Mouse (Mus musculus): Measurements from ENCODE around the gene Frmd4a.
A peak's percentile ranks its signal among the peaks of the same experiment; 100 is the strongest.

Gene Frmd4a

GRCm38 (mm10) chr2:4556188-4556587 is 538.7 kb downstream of the Frmd4a start:
- DNase-seq (ENCODE audit: low read depth) = no peak

DNA sequence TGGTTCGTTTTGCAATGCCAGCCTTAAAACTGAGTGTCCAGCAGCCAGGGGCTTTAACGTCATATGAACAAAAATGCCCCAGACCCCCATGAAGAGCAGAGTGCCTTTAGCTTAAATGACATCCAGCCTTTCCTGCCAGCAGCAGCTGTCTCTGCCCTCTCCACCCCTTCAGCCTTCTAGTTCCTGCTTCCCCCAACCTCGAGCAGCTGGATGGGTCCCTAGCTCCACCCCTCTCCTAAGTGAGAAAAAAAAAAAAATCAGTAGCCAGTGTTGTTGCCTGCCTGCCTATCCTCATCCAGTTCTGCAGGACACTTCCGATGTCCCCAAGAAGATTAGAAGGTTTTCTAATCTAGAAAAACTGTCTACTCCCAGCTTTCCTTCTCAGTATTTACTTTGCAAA is 539.5 kb downstream of the Frmd4a start:
- peak; percentile 41 for DNase-seq (ENCODE audit: low read depth)

- DNase-seq (ENCODE audit: low read depth) = no peak
Observed at GRCm38 (mm10) chr2:4557466-4557865, 539.9 kb downstream of the Frmd4a start.

DNA sequence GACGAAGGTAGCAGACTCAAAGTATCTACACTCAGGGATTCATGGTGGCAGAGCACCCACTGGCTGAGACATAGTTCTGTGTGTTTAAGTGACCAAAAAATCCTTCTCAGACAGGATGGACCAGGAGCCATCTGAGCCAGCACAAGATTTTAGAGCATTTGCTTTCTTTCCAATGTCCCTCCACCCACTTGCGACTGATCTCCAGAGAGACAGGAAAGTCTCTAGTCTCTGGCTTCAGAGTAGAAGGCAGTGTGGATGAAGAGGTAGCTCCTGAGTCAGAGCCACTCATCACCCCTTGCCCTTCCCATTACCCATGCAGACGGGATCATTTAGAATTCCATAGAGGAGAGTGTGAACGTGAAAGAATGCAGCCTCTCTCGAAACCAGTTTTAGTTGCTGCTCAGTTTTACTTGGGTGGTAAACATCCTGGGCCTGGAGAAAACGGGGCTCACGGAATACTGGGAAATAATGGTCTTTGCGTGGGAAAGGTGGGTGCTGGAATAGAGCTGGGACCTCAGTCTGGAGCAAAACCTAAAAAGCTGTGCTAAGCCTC is 541.2 kb downstream of the Frmd4a start:
- peak; percentile 26 for DNase-seq (ENCODE audit: low read depth)

DNA sequence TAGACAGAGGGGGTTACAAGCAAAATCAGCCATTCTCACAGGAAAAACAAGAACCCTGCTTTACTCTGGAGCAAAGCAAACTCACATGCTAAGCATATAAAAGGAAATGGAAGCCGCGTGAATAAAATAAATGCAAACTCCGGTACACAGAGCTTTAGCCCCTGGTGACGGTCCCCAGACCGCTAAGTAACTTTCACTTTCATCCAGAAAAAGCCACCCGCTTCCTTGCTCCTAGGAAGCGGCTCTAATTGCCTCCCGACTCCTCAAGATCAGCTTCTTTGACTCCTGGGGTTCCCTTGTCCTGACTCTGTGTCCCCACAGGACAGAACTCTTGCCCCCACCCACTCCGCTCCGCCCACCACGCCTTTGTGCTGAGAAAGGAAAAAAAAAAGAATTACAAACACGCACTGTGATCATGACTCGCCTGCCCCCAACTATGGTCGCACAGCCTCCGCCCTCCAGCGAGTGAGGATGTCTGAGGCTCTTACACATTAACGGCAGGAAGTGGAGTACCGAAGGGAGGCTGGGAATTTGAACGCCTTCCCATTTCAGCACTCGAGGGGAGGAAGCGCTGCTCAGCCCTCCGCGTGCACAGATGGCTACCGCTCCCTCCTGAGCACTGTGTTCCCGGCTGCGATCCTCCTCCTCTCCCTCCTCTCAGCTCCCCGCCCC is 541.8 kb downstream of the Frmd4a start:
- peak; percentile 95 for DNase-seq (ENCODE audit: low read depth)

DNA sequence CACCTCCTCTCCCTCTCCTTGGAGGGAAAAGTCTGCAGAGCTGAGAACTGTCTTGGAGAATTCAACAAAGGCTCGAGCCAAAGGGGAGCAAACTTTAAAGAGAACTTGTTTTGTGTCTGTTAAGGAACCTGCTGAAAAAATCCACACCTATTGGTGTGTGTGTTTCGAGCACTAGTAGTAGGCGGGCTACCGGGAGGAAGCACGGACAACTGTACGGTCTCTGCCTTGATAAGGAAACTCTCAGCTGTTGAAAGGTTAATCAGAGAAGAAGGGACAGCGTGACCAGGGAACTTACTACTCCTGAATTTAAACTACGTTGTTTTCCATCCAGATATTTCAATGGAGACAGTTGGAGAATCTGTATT is 542.3 kb downstream of the Frmd4a start:
- DNase-seq (ENCODE audit: low read depth) = peak; percentile 81

- peak; percentile 66 for DNase-seq (ENCODE audit: low read depth)
Observed at GRCm38 (mm10) chr2:4560516-4560915, 543.0 kb downstream of the Frmd4a start.

- peak; percentile 51 for DNase-seq (ENCODE audit: low read depth)
Observed at GRCm38 (mm10) chr2:4561196-4561595, 543.7 kb downstream of the Frmd4a start.

GRCm38 (mm10) chr2:4562373-4562772 is 544.9 kb downstream of the Frmd4a start:
- no peak for DNase-seq (ENCODE audit: low read depth)

DNA sequence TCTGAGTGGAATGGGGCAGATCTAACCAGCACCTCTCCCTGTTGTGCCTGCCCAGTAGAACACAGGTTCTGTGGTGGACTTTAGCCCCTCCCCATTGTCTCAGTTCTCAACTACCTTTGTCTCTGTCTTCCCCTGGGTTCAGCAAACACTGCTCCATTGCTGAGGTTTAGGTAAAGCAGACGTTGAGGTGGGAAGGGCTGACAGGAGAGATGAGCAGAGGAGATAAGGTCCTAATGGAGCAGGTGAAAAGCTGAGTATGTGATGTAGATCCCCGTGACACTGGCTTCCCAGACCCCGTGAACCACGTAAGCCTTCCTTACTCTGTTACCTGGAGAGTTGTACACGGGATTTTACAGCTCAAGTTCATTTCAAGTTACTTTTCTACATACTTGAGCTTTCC is 545.3 kb downstream of the Frmd4a start:
- no peak for DNase-seq (ENCODE audit: low read depth)

- DNase-seq (ENCODE audit: low read depth) = peak; percentile 43
Observed at GRCm38 (mm10) chr2:4563322-4563721, 545.8 kb downstream of the Frmd4a start.

- no peak for DNase-seq (ENCODE audit: low read depth)
Observed at GRCm38 (mm10) chr2:4566260-4566955, 548.9 kb downstream of the Frmd4a start.

DNA sequence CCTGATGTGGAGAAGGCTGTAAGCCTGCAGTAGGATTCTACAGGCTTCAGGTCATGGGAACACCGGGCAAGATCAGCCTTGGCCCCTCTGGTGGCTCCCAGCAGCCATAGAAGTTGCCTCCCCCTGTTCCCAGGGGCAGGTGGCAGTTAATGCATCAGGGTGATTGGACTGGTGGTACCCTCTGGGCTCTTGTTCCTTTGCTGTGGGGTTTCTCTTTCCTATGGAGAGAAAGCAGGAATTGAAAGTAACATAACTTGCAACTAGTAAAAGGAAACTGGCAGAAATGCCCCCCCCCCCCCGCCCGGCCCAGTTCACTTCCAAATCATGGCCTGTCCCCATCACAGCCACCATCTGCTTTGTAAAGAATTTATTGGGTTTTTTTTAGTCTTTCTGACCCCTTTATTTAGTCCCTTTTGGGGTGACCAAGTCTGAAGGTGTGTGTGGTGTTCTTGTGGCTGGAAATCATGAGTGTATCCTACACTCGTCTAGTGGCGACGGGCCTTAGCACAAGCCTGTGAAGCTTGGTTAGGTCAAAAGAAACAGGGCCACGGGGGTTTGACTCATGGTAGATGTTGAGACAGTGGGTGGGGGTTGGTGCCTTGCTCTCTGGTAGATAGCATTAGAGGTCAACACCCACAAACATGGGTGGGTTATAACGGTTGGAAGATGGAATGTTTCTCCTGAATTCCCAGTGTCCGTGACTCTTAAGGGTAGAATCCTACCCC is 549.6 kb downstream of the Frmd4a start:
- DNase-seq (ENCODE audit: low read depth) = no peak

DNA sequence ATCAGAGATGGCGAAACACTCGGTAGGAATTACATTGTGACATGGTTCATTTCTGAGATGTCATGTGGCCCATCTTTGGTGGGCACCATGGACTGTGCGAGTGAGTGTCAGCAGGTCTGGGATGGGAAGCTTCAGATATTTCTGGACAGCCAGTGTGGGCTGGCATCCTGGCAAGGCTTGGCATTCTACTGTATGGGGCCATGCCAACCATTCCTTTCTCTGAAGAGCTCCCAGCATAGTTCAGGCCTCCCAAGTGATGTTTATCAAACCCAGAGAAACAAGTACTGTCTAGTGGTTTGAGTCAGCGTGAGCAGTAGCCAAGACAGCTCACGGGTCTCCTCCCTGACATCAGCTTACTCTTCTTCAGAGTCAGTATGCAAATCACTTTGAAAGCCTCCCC is 551.5 kb downstream of the Frmd4a start:
- DNase-seq (ENCODE audit: low read depth) = no peak

- peak; percentile 71 for DNase-seq (ENCODE audit: low read depth)
Observed at GRCm38 (mm10) chr2:4570186-4570861, 552.8 kb downstream of the Frmd4a start.

DNA sequence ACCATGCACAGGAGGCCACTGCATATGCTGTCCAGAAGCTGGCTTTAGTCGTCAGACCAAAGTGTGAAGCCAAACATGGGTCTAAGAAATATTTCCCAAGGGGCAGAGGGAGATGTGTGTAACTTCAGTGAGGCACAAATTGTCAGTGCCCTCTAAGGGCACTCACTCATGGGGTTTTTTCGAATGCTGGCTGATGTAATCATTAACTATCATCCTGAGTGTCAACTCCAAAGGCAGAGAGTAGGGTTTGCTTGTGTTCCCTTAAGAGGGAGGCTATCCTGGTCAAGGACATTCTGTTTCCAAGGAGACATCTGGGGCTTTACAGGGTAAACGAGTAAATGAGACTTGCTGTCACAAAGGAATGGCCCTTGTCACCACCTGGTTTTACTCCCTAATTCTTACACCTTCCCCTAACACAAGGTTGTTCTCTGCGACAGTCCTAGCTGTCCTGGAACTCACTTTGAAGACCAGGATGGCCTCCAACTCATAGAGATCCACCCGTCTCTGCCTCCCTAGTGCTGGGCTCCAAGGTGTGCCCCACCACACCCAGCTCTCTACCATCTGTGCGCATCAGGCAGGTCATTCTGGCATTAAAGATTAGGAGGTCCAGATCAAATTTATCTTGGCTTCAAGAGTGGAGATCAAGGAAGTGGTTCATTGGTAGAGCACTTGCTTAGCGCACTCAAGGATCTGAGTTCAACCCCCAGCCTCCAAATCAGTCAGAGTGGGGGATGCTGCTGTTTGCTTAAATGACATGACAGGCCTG is 555.2 kb downstream of the Frmd4a start:
- no peak for DNase-seq (ENCODE audit: low read depth)

- no peak for DNase-seq (ENCODE audit: low read depth)
Observed at GRCm38 (mm10) chr2:4573386-4573785, 555.9 kb downstream of the Frmd4a start.

- no peak for DNase-seq (ENCODE audit: low read depth)
Observed at GRCm38 (mm10) chr2:4574251-4574650, 556.7 kb downstream of the Frmd4a start.

GRCm38 (mm10) chr2:4575163-4575562 is 557.6 kb downstream of the Frmd4a start:
- DNase-seq (ENCODE audit: low read depth) = no peak

- DNase-seq (ENCODE audit: low read depth) = no peak
Observed at GRCm38 (mm10) chr2:4575975-4576374, 558.5 kb downstream of the Frmd4a start.

- DNase-seq (ENCODE audit: low read depth) = no peak
Observed at GRCm38 (mm10) chr2:4578291-4578690, 560.8 kb downstream of the Frmd4a start.
